Mouse (Mus musculus) adrenal gland, adult 8-10 months (tissue): ENCODE measurements around the gene Vsx1. TPM values are rescaled to one million over a fixed set of nuclear protein-coding genes. Genes with fewer than 3 reads are reported as not detected.

Experiments used
- DNase-seq: peaks from one replicate; pipeline ENCODE4 v3.0.0; 2022
- total RNA-seq, 4 experiments: library from RNA; stranded (reverse); gene quantifications; 2 replicates each; pipeline ENCODE4 v1.2.4; 2022

Vsx1 gene
- not detected for total RNA-seq

- DNase-seq = no peak
Observed at GRCm38 (mm10) chr2:150689223-150689800, at the start of gene Vsx1. Gene Vsx1 (minus strand): TSS chr2:150689360.

- no peak for DNase-seq
Observed at GRCm38 (mm10) chr2:150737881-150738280, 48.7 kb upstream of the Vsx1 start.

- no peak for DNase-seq
Observed at GRCm38 (mm10) chr2:150735756-150736576, 46.8 kb upstream of the Vsx1 start.

- no peak for DNase-seq
Observed at GRCm38 (mm10) chr2:150712167-150712674, 23.1 kb upstream of the Vsx1 start.

- DNase-seq = no peak
Observed at GRCm38 (mm10) chr2:150691481-150692170, 2.5 kb upstream of the Vsx1 start.

- DNase-seq = no peak
Observed at GRCm38 (mm10) chr2:150690216-150690615, 1.1 kb upstream of the Vsx1 start.

GRCm38 (mm10) chr2:150688541-150689186 is 496 bp downstream of the Vsx1 start:
- DNase-seq = no peak

- no peak for DNase-seq
Observed at GRCm38 (mm10) chr2:150687871-150688540, 1.2 kb downstream of the Vsx1 start.

- no peak for DNase-seq
Observed at GRCm38 (mm10) chr2:150685389-150685788, 3.8 kb downstream of the Vsx1 start.

GRCm38 (mm10) chr2:150684451-150684850 is 4.7 kb downstream of the Vsx1 start:
- DNase-seq = no peak

- no peak for DNase-seq
Observed at GRCm38 (mm10) chr2:150681581-150681980, 7.6 kb downstream of the Vsx1 start.

- DNase-seq = no peak
Observed at GRCm38 (mm10) chr2:150678392-150678791, 10.8 kb downstream of the Vsx1 start.

GRCm38 (mm10) chr2:150675525-150675924 is 13.6 kb downstream of the Vsx1 start:
- no peak for DNase-seq

GRCm38 (mm10) chr2:150674900-150675299 is 14.3 kb downstream of the Vsx1 start:
- DNase-seq = no peak

- no peak for DNase-seq
Observed at GRCm38 (mm10) chr2:150673929-150674328, 15.2 kb downstream of the Vsx1 start.

GRCm38 (mm10) chr2:150671609-150672290 is 17.4 kb downstream of the Vsx1 start:
- no peak for DNase-seq

GRCm38 (mm10) chr2:150670926-150671325 is 18.2 kb downstream of the Vsx1 start:
- no peak for DNase-seq

- no peak for DNase-seq
Observed at GRCm38 (mm10) chr2:150669454-150670045, 19.6 kb downstream of the Vsx1 start.

GRCm38 (mm10) chr2:150668956-150669355 is 20.2 kb downstream of the Vsx1 start:
- DNase-seq = no peak

- no peak for DNase-seq
Observed at GRCm38 (mm10) chr2:150667820-150668766, 21.1 kb downstream of the Vsx1 start, which contains the start of gene Acss1. Gene Acss1 (minus strand): TSS chr2:150668500.
